Mouse (Mus musculus) heart, postnatal 0 days (tissue): ENCODE measurements around the gene Lrp5.

Source experiments
- CTCF ChIP-seq: IDR thresholded peaks from 2 replicates; pipeline ENCODE4 v1.5.1; 2016; ENCODE audit warnings: antibody characterized with exemption, control low read depth, low read depth
- EP300 ChIP-seq: IDR thresholded peaks from 2 replicates; pipeline ENCODE4 v1.6.1; 2016; ENCODE audit warnings: antibody characterized with exemption, low read depth

GRCm38 (mm10) chr19:3674122-3674855 lies 12.1 kb downstream of the Lrp5 start:
- TF ChIP-seq CTCF (no peak), EP300 (no peak)
